Mouse (Mus musculus) megakaryocyte progenitor cell, adult 5-6 weeks (primary cell): ENCODE measurements around the gene Nrn1. TPM values are rescaled to one million over a fixed set of nuclear protein-coding genes. Genes with fewer than 3 reads are reported as not detected.
A peak's percentile ranks its signal among the peaks of the same experiment; 100 is the strongest.

Experiments
- ATAC-seq: replicated peaks from 2 replicates; pipeline ENCODE4 v1.8.0; 2016; ENCODE audit warnings: mild to moderate bottlenecking, moderate TSS enrichment, inconsistent platforms; ENCODE audit not compliant: poor library complexity
- total RNA-seq, 2 experiments: library from RNA; stranded (forward) in 1 of 2; stranded (reverse) in 1 of 2; fragments of 157-497, 149-512 nt in 1 of 2; fragments of 200-1000 nt in 1 of 2; gene quantifications; 2 replicates each; pipeline versions ENCODE4 v1.2.3 to v1.2.4; 2015 to 2017

Gene Nrn1
- total RNA-seq, 2 experiments from 2014 or later, result not detected

DNA sequence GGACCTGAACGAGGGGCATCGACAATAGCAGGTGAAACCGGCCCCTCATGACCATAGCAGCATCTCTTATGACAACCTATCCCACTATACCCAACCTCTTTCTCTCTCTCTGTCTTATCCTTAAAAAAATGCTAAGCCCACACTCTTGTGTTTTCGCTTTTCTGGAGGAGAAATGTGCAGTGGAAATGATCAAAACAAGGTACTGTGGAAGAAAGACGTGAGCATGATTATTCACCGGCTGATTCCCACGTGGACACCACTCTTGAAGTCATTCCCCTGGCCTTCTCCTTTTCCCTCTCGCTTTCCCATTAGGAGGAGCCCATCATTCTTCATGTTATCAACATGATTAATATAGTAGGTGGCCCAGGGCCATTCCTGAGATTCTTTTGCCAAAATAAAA lies 9.1 kb downstream of the Nrn1 start:
- ATAC-seq, result no peak

DNA sequence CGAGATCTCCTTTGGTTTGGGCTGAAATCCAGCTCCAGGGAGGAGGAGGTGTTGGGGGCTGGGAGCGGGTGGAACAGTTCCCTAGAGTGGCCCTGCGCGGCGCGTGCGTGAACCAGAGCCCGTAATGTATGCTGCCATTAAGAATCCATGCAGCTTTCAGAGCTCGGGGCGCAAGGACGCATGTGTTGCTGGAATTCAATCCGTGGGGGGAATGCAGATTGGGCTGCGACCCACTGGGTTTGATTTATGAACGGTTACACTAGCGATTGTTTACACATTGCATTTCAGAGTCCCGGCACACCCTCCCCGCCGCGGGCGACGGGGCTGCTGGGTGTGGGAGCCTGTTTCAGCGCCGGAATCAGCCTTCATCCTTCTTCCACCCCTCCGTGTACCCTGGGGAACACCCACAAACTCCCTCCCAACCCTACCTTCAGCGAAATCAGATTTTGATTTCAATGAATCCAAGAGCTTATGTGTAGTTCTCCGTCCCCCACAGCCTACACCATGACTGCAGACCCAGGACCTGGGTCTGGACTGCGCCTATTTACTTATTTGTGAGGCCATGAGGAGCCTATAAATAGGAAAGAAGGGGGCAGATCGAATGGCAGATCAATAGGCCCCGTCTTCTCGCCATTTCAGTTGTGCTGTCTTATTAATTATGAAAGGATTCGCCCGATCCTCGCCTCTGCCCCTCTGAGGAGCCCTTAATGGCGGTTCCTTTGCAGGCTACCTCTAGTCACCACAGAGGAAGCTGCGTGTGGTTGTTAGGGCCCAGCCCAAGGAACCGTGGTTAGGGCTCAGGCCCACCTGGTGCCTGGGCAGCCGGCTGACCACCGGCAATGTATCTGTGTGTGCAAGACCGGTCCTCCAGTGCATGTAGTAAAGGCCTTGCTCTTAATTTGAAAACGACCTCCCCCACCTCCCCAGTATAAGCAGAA lies 10.1 kb downstream of the Nrn1 start:
- ATAC-seq, result no peak

DNA sequence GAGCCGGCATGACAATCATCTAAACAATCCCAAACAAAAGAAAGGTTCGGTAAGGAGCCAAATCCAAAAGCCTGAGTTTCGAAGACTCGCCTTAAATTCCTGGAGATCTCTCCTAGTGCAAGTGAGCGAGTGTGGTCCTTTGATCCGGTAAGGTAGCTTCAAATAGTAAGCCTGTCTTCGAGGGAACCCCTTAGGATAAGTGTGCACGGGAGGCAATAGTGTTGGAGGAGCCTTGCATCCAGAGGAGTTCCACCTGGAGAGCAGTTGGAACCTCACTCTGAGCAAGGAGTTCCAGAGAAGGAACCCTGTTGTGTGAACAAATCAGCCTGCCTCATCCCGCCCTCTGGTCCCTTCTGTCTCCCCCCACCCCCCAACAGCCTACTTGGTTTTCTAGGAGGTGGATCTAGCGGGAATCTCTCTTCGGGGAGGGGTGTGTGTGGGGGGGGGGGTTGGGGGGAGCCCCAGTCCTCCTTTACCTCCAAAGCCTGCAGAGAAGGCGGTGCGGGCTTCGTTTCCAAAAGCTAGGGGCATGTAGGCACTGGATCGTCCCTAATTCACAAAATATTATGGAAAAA lies 11.1 kb downstream of the Nrn1 start:
- no peak for ATAC-seq

DNA sequence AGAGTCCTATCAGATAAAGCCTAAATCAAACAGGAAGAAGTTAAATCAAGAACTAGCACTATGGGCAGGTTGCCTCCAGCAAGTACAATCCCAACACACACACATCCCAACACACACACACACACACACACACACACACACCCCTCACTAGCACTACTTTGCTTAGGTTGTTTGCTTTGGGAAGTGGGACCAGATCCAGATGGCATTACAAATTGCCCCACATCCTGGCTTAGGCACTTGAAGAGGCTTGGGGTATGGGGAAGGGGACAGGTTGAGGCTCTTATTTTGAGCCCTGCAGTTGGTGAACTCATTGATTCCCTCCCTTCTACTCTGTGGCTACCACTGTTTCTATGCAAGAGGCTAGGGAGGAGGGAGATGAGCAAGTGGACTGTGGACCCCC lies 12.6 kb downstream of the Nrn1 start:
- ATAC-seq, result no peak

DNA sequence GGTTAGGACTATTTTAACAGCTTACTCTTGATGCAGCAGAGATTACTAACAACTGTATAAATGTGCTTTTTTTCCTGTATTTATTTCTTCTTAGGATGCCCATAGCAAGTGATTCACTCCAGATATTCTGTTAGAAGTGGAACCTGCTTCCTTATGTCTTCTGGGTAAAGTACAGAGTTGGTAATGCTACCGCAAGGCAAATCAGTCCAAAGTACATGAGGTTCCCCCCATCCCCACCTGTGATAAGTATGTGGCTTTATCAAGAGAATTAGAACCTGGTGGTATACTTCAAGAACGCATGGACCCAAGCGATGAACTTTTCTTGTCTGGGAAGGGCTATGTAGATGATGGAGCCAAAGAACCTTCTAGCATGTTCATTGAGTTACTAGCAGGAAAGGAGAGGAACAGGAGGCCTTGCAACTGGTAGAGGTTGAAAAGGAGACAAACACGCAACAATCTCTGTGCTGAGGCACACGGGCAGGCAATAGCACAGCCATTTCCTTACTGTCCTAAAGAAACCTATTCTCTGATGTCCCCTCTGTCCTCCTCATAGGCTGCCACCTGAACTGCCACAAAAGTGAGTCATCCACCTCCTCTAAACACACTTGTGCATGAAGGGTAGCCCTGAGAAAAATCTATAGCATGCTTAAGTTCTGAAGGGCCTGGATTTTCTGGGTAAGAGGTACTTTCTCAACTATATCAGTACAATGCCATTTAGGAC lies 14.5 kb downstream of the Nrn1 start:
- no peak for ATAC-seq

DNA sequence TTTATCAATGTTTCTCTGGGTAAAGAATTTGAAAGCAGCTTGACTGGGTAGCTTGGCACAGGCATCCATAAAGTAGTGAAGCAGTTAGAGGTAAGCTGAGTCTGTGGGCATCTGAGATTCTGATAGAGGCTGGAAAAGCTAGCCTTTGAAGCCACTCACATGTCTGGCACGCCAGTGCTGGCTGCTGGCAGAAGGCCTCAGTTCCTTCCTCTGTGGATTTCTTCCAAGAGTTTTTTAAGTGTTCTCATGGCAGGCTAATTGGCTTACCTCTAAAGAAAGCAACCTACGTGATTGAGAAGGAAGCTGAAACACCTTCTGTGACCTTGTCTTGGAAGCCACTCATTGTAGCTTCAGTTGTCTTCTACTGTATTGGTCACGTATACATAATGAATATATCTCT lies 17.6 kb downstream of the Nrn1 start:
- ATAC-seq, result no peak

GRCm38 (mm10) chr13:36716708-36717107 lies 18.2 kb downstream of the Nrn1 start:
- no peak for ATAC-seq

DNA sequence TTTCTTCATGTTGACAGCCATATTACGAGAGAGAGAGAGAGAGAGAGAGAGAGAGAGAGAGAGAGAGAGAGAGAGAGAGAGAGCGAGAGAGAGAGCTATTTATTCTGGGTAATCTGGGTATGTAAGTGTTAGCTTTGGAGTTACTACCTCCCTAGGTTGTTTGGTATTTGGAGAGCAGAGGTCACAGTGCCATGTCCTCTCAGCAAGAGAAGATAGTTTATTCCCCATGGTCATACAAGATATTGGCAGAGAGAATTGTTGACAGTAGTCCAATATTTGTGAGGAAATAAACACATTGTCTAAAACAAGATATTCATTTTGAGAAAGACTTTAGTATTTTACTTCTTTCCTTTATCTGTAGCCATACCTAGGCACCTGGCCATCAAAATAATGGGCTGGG lies 20.8 kb downstream of the Nrn1 start:
- no peak for ATAC-seq

- ATAC-seq, result no peak
Observed at GRCm38 (mm10) chr13:36707088-36707690, 27.7 kb downstream of the Nrn1 start.

DNA sequence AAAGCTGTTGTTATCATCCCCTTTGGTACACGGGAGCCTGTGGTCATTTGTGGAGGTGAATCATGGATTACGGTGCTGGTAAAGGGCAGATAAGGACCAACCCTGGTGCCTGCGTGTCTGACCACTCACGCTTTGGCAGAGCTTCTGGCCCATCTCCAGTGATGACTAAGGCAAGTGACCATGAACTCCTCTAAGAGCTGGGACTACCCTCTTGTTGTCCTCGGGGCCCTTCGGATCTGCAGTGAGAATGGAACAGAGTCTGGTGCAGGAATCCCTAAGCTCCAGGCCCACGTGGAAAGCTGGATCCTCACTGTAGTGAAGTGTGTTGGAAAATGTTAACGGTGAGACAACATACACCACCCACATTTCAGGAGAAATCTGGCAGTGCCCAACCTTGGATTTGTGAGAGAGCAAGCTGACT lies 38.6 kb downstream of the Nrn1 start:
- no peak for ATAC-seq

GRCm38 (mm10) chr13:36695516-36696201 lies 39.3 kb downstream of the Nrn1 start:
- ATAC-seq, result peak; percentile 29; the same call in 1 of the 2 replicates

DNA sequence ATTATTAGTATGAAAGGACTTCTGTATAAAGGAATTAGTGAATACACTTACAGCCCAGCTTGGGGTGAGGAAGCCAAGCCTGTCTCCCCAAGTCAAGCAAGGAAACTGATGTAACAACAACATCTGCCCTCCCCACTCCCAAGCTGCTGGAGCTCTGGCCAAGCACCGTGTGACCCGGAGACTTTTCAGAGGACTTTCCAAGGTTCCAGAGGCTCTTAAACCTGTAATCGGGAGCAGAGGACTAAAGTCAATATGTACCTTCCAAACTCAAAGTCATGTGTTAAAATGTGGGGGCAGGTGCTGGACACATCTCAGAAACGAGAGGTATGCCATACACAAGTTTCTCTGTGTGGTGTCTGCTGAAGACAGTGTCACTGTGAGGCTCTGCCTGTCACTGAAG lies 51.4 kb downstream of the Nrn1 start:
- no peak for ATAC-seq

DNA sequence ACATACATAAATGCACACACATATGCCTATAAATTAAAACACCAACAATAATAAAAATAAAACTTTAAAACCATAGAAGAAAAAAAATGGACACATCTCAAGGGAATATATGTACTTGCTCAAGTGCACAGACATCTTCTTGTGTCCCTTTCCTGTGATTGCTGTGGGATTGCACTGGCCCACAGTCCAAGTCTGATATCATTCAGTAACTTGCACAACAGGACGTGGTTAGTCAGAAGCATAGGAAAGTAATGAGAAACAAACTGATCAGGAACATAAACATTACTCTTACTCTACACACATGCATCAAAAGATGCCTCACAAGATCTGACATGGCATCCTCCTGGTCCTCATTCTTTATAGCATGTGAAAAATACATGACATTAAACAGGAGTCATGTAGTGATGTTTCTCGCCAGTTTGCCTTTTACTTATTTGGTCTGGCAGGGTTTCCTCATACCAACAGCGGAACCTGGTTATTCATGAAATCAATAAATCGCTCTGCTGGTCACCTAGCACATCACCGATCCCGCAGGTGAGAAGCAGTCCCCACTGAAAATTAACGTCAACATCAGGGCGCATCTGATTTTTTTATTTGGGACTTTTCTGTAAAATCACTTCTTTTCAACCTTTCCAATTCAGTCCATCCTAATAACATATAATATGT lies 54.1 kb downstream of the Nrn1 start:
- ATAC-seq, result no peak

DNA sequence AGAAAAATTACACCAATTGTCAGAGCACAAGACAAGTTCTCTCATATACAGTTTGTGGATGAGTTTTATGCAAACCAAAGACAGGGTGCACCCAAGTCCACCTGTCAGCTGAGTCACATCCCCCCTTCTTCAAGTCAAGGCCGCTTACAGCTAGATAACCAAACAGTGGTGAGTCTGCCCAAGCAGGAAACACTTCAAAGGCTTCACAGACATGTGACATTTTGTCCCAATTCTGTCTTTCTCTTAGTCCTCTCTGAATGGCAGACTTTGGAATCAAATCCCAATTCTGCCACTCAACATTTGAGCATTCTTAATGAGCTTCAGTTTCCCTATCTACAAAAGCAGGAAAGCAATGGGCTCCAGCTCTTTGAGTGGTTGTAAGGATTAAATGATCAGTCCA lies 55.6 kb downstream of the Nrn1 start:
- ATAC-seq, result no peak
